Mouse (Mus musculus) CD4-positive, CD25-positive, alpha-beta regulatory T cell, adult 4 months (primary cell): ENCODE data around the gene Gpr4. TPM values are rescaled to one million over a fixed set of nuclear protein-coding genes. Genes with fewer than 3 reads are reported as not detected.

Source experiments
- ATAC-seq: one replicate; pipeline ENCODE4 v1.8.0; 2017
- polyA plus RNA-seq, 2 experiments: library from polyadenylated mRNA; unstranded; fragments of 100-300 nt; shearing (Covaris generic); gene quantifications; one replicate each; pipeline ENCODE4 v1.2.1; 2017

The Gpr4 gene
- under 1 TPM in 1 of 2 experiments, not detected in 1; 0.11 TPM for polyA plus RNA-seq

GRCm38 (mm10) chr7:19211996-19212755, at the start of gene Gpr4:
TSS of gene Gpr4 (plus strand) at chr7:19212538.
- no peak for ATAC-seq

GRCm38 (mm10) chr7:19162928-19163327, 49.4 kb upstream of the Gpr4 start:
- no peak for ATAC-seq

- no peak for ATAC-seq
Measured at GRCm38 (mm10) chr7:19163752-19164151, 48.6 kb upstream of the Gpr4 start.

GRCm38 (mm10) chr7:19164189-19164588, 48.1 kb upstream of the Gpr4 start:
- ATAC-seq = no peak

- peak; percentile 72 for ATAC-seq
Measured at GRCm38 (mm10) chr7:19164978-19165377, 47.4 kb upstream of the Gpr4 start.

GRCm38 (mm10) chr7:19165656-19166423, 46.5 kb upstream of the Gpr4 start, which contains the start of gene Gipr:
TSS of gene Gipr (minus strand) at chr7:19166127.
- ATAC-seq = no peak

- no peak for ATAC-seq
Measured at GRCm38 (mm10) chr7:19166990-19167389, 45.3 kb upstream of the Gpr4 start.

GRCm38 (mm10) chr7:19169506-19169905, 42.8 kb upstream of the Gpr4 start:
- ATAC-seq = no peak

- ATAC-seq = no peak
Measured at GRCm38 (mm10) chr7:19170142-19170541, 42.2 kb upstream of the Gpr4 start.

GRCm38 (mm10) chr7:19171831-19172230, 40.5 kb upstream of the Gpr4 start:
- ATAC-seq = no peak

GRCm38 (mm10) chr7:19172874-19173273, 39.5 kb upstream of the Gpr4 start:
- ATAC-seq = no peak

GRCm38 (mm10) chr7:19175708-19176515, 36.4 kb upstream of the Gpr4 start, which contains the start of gene Eml2:
TSS of gene Eml2 (plus strand) at chr7:19176421.
- no peak for ATAC-seq

GRCm38 (mm10) chr7:19176516-19176947, 35.8 kb upstream of the Gpr4 start:
- no peak for ATAC-seq

- ATAC-seq = no peak
Measured at GRCm38 (mm10) chr7:19177216-19177615, 35.1 kb upstream of the Gpr4 start.

GRCm38 (mm10) chr7:19178035-19178434, 34.3 kb upstream of the Gpr4 start:
- ATAC-seq = no peak

GRCm38 (mm10) chr7:19178443-19179092, 33.8 kb upstream of the Gpr4 start:
- ATAC-seq = peak; percentile 55

- ATAC-seq = peak; percentile 52
Measured at GRCm38 (mm10) chr7:19179173-19179572, 33.2 kb upstream of the Gpr4 start.

GRCm38 (mm10) chr7:19179936-19180335, 32.4 kb upstream of the Gpr4 start:
- no peak for ATAC-seq

GRCm38 (mm10) chr7:19180862-19181429, 31.4 kb upstream of the Gpr4 start:
- ATAC-seq = peak; percentile 40

- no peak for ATAC-seq
Measured at GRCm38 (mm10) chr7:19184250-19184649, 28.1 kb upstream of the Gpr4 start.

- no peak for ATAC-seq
Measured at GRCm38 (mm10) chr7:19184758-19185157, 27.6 kb upstream of the Gpr4 start.

GRCm38 (mm10) chr7:19194676-19195075, 17.7 kb upstream of the Gpr4 start:
- ATAC-seq = no peak
